Mouse (Mus musculus) thymus, adult 2 months (tissue): ENCODE measurements around the gene Cbx4.

Source experiments
- CTCF ChIP-seq: fragments of 200-500 bp; IDR thresholded peaks from 2 replicates; pipeline ENCODE4 v1.5.1; 2012; ENCODE audit warnings: mild to moderate bottlenecking, control low read depth, low read length, moderate library complexity, borderline replicate concordance; ENCODE audit not compliant: control insufficient read depth, poor library complexity, insufficient read depth; ENCODE audit errors: extremely low read depth
- POLR2A ChIP-seq: fragments of 200-500 bp; IDR thresholded peaks from 2 replicates; pipeline ENCODE4 v1.6.1; 2012; ENCODE audit warnings: mild to moderate bottlenecking, low read length, control low read depth, moderate library complexity; ENCODE audit not compliant: control insufficient read depth, poor library complexity, insufficient read depth; ENCODE audit errors: extremely low read depth

GRCm38 (mm10) chr11:119072986-119073385 is 13.0 kb downstream of the Cbx4 start:
- TF ChIP-seq CTCF (no peak), POLR2A (no peak)
